Mouse (Mus musculus): ENCODE data around the gene Serpina5.

Gene Serpina5

GRCm38 (mm10) chr12:104127696-104128095 lies 26.8 kb downstream of the Serpina5 start, which contains the start of gene Serpina3b:
Gene Serpina3b, plus strand, starts transcription at chr12:104127996.
- DNase-seq (ENCODE audit: low spot score): no peak

GRCm38 (mm10) chr12:104131041-104131440 lies 30.1 kb downstream of the Serpina5 start:
- DNase-seq (ENCODE audit: low spot score): no peak

- no peak for DNase-seq (ENCODE audit: low spot score)
These were observed 37.3 kb downstream of the Serpina5 start for GRCm38 (mm10) chr12:104138216-104138615.

GRCm38 (mm10) chr12:104140543-104141103 lies 39.7 kb downstream of the Serpina5 start:
- DNase-seq (ENCODE audit: low spot score): no peak

- no peak for DNase-seq (ENCODE audit: low spot score)
These were observed 40.6 kb downstream of the Serpina5 start for GRCm38 (mm10) chr12:104141506-104141905.

- no peak for DNase-seq (ENCODE audit: low spot score)
These were observed 41.5 kb downstream of the Serpina5 start for GRCm38 (mm10) chr12:104142427-104142826.

GRCm38 (mm10) chr12:104143286-104143685 lies 42.4 kb downstream of the Serpina5 start:
- no peak for DNase-seq (ENCODE audit: low spot score)

GRCm38 (mm10) chr12:104145571-104145970 lies 44.7 kb downstream of the Serpina5 start:
- no peak for DNase-seq (ENCODE audit: low spot score)

- DNase-seq (ENCODE audit: low spot score): no peak
These were observed 51.1 kb downstream of the Serpina5 start for GRCm38 (mm10) chr12:104151989-104152388.

- no peak for DNase-seq (ENCODE audit: low spot score)
These were observed 52.2 kb downstream of the Serpina5 start for GRCm38 (mm10) chr12:104153041-104153645.

GRCm38 (mm10) chr12:104153656-104154055 lies 52.7 kb downstream of the Serpina5 start, which contains the start of gene Serpina3c:
Gene Serpina3c, minus strand, starts transcription at chr12:104153870.
- no peak for DNase-seq (ENCODE audit: low spot score)
